Mouse (Mus musculus): ENCODE measurements around the gene Shcbp1l. TPM values are rescaled to one million over a fixed set of nuclear protein-coding genes. Genes with fewer than 3 reads are reported as not detected.
"Not testable (repeated sequence)": the region's sequence is repeated elsewhere in the genome, so short reads cannot be mapped to it uniquely, and the experiment has no call there.

Shcbp1l gene
- polyA plus RNA-seq, 1 experiment from 2014 or later: 0.24 TPM

DNA sequence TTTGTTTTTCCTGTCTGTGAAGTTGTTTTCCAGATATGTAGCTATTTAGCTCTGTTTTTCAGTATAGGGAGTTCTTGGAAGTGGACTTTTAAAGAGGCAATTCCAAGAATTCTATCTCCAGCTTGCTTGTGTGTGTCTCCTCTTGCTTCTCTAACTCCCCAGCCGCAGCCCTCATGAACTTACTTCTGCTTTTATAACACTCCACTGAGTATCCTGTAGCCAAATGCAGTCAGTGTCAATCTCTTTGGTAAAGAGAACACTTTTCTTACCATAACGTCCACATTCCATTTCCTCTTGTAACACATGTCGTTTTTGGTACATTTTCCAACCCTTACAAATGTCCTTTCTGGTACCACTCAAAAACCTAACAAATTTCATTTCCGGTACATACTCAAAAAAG lies 14.0 kb upstream of the Shcbp1l start:
- WGBS (ENCODE audit: insufficient replicate concordance): 45% methylated on average over 2 of the region's 4 CpGs
- H3K9me3 ChIP-seq (replicated peaks); H3K36me3 ChIP-seq; H3K9ac ChIP-seq; H3K4me2 ChIP-seq; ATAC-seq; H3K4me1 ChIP-seq; H3K4me3 ChIP-seq; H3K27me3 ChIP-seq (replicated peaks); H3K27ac ChIP-seq: not testable (repeated sequence)

DNA sequence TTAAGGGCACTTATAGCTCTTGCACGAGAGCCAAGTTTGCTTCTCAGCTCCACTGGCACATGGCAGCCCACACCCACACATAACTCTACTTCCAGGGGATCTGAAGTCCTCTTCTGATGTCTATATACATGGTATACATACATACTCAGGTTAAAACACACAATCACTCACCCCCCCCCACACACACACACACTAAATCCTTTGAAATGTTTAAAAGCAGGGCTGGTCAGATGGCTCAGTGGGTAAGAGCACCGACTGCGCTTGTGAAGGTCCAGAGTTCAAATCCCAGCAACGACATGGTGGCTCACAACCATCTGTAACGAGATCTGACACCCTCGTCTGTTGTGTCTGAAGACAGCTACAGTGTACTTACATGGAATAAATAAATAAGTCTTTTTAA lies 13.2 kb upstream of the Shcbp1l start:
- H3K27ac ChIP-seq: no peak overlapping the region
- no peak overlapping the region for H3K4me2 ChIP-seq
- no peaks in the 10 kb centered on the region for H3K9me3 ChIP-seq (replicated peaks)
- H3K4me3 ChIP-seq: no peak overlapping the region
- ATAC-seq: no peak
- H3K36me3 ChIP-seq: no peaks in the 10 kb centered on the region
- no peak overlapping the region for H3K9ac ChIP-seq
- peaks cover 6% of the 10 kb centered on the region for H3K4me1 ChIP-seq
- WGBS (ENCODE audit: insufficient replicate concordance): 83% methylated on average over 6 of the region's 6 CpGs
- no peaks in the 10 kb centered on the region for H3K27me3 ChIP-seq (replicated peaks)

DNA sequence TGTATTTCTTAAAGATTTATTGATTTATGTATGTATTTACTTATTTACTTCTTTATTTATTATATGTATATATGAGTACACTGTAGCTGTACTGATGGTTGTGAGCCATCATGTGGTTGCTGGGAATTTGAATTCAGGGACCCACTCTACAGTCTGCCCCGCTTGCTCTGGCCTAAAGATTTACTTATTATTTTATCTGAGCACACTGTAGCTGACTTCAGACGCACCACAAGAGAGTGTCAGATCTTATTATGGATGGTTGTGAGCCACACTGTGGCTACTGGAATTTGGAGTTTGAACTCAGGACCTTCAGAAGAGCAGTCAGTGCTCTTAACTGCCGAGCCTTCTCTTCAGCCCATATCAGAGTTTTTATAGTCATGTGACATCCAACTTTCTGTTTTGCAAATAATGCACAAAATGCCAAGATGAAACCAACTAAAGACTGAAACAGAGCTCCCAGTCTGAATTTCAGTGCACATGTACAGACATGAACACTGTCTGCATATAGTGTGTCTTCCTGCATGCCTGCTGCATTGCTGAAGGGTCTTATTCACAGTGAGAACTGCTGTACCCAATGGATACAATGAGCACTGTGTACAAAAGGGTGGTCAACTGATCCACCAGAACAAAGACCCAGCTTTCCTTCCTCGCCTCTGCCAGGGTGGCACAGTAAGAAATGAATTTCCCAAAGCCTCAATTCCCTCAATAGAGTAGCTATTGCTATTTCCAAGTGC lies 12.1 kb upstream of the Shcbp1l start:
- not testable (repeated sequence) for H3K4me3 ChIP-seq; H3K27ac ChIP-seq; H3K9me3 ChIP-seq (replicated peaks); H3K9ac ChIP-seq; ATAC-seq; H3K4me1 ChIP-seq; H3K27me3 ChIP-seq (replicated peaks); H3K4me2 ChIP-seq; H3K36me3 ChIP-seq
- 63% methylated on average over 3 of the region's 4 CpGs for WGBS (ENCODE audit: insufficient replicate concordance)

- ATAC-seq; H3K27me3 ChIP-seq (replicated peaks); H3K4me2 ChIP-seq; H3K4me3 ChIP-seq; H3K27ac ChIP-seq; H3K36me3 ChIP-seq; H3K4me1 ChIP-seq; H3K9ac ChIP-seq; H3K9me3 ChIP-seq (replicated peaks): not testable (repeated sequence)
- 68% methylated on average over 13 of the region's 13 CpGs for WGBS (ENCODE audit: insufficient replicate concordance)
Observed at GRCm38 (mm10) chr1:153413397-153414020, 11.5 kb upstream of the Shcbp1l start.

- H3K4me2 ChIP-seq, H3K27ac ChIP-seq: not testable (repeated sequence)
- 65% methylated on average over 24 of the region's 24 CpGs for WGBS (ENCODE audit: insufficient replicate concordance)
Observed at GRCm38 (mm10) chr1:153414114-153414723, 10.7 kb upstream of the Shcbp1l start.

DNA sequence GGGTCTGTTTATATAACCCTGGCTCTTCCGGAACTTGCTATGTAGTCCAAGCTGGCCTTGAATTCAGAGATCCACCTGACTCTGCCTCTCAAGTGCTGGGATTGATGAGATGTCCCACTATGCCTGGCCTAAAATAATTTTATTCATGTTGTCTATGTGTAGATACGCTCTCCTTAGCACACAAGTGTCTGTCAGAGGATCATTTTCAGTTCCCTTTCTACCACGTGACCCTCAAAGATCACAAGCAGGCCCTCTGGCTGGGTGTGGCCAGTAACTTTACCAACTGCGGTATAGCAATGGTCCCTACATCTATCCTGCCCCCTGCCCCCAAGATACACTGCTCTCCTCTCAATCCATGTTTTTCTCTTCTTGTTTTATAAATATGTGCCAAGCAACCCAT lies 10.0 kb upstream of the Shcbp1l start:
- 46% methylated on average over 4 of the region's 4 CpGs for WGBS (ENCODE audit: insufficient replicate concordance)
- no peak overlapping the region for H3K27ac ChIP-seq
- peaks cover 6% of the 10 kb centered on the region for H3K4me1 ChIP-seq
- H3K4me2 ChIP-seq: no peak overlapping the region
- no peaks in the 10 kb centered on the region for H3K27me3 ChIP-seq (replicated peaks)
- no peak overlapping the region for H3K4me3 ChIP-seq
- no peaks in the 10 kb centered on the region for H3K36me3 ChIP-seq
- ATAC-seq: peak; percentile 55; the same call in 1 of the 2 replicates
- H3K9me3 ChIP-seq (replicated peaks): no peaks in the 10 kb centered on the region
- H3K9ac ChIP-seq: no peak overlapping the region

More at GRCm38 (mm10) chr1:153414114-153414723, 10.7 kb upstream of the Shcbp1l start:
- H3K9ac ChIP-seq; H3K9me3 ChIP-seq (replicated peaks); H3K36me3 ChIP-seq; H3K27me3 ChIP-seq (replicated peaks); H3K4me1 ChIP-seq; H3K4me3 ChIP-seq; ATAC-seq: not testable (repeated sequence)

- not testable (repeated sequence) for H3K9ac ChIP-seq; H3K9me3 ChIP-seq (replicated peaks); H3K4me3 ChIP-seq; H3K4me2 ChIP-seq; H3K4me1 ChIP-seq; ATAC-seq; H3K36me3 ChIP-seq; H3K27me3 ChIP-seq (replicated peaks); H3K27ac ChIP-seq
- WGBS (ENCODE audit: insufficient replicate concordance): 34% methylated on average over 3 of the region's 5 CpGs
Observed at GRCm38 (mm10) chr1:153415742-153416141, 9.2 kb upstream of the Shcbp1l start.

DNA sequence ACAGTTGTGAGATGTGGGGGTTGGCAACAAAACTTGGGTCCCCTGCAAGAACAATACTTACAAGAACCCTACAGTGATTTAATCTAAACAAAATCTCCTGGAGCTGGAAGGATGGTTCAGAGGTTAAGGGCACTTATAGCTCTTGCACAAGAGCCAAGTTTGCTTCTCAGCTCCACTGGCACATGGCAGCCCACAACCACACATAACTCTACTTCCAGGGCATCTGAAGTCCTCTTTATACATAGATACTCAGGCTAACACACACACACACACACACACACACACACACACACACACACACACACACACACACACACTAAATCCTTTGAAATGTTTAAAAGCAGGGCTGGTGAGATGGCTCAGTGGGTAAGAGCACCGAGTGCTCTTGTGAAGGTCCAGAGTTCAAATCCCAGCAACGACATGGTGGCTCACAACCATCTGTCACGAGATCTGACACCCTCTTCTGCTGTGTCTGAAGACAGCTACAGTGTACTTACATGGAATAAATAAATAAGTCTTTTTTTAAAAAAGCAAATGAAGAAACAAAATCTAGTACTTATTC lies 8.6 kb upstream of the Shcbp1l start:
- not testable (repeated sequence) for H3K9me3 ChIP-seq (replicated peaks); H3K27ac ChIP-seq; H3K4me2 ChIP-seq; H3K27me3 ChIP-seq (replicated peaks); H3K9ac ChIP-seq; H3K4me3 ChIP-seq; ATAC-seq; H3K4me1 ChIP-seq; H3K36me3 ChIP-seq
- WGBS (ENCODE audit: insufficient replicate concordance): 64% methylated on average over 3 of the region's 3 CpGs

GRCm38 (mm10) chr1:153417805-153418204 lies 7.2 kb upstream of the Shcbp1l start:
- WGBS (ENCODE audit: insufficient replicate concordance): 74% methylated on average over 4 of the region's 4 CpGs
- H3K9me3 ChIP-seq (replicated peaks); H3K4me3 ChIP-seq; H3K27ac ChIP-seq; H3K36me3 ChIP-seq; H3K4me2 ChIP-seq; H3K27me3 ChIP-seq (replicated peaks); H3K9ac ChIP-seq; H3K4me1 ChIP-seq; ATAC-seq: not testable (repeated sequence)

DNA sequence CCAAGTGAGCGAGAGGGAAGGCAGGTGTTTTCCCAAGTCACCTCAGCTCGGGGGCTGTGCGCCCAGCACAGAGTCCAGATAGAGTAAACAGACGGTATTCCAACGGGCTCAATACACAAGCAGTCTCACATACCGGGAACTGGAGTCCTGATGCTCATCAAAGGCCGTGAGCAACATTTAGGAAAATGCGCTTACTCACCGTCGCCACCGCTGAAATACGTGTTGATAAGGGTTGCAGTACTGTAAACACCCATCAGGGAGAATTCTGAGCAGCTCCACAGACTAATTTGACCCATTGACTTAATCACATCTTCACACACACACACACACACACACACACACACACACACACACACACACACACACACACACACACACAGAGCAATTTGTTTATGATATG lies 691 bp upstream of the Shcbp1l start:
- Histone ChIP-seq H3K4me3 (peak overlapping the region; percentile 66), H3K27ac (peak overlapping the region; percentile 90), H3K9ac (peak overlapping the region; percentile 79), H3K4me1 (peaks cover 20% of the 10 kb centered on the region), H3K36me3 (no peaks in the 10 kb centered on the region), H3K4me2 (peak overlapping the region; percentile 99), H3K27me3 (replicated peaks) (peaks cover 16% of the 10 kb centered on the region), H3K9me3 (replicated peaks) (no peaks in the 10 kb centered on the region)
- 19% methylated on average over 12 of the region's 12 CpGs for WGBS (ENCODE audit: insufficient replicate concordance)
- peak; percentile 88 for ATAC-seq

DNA sequence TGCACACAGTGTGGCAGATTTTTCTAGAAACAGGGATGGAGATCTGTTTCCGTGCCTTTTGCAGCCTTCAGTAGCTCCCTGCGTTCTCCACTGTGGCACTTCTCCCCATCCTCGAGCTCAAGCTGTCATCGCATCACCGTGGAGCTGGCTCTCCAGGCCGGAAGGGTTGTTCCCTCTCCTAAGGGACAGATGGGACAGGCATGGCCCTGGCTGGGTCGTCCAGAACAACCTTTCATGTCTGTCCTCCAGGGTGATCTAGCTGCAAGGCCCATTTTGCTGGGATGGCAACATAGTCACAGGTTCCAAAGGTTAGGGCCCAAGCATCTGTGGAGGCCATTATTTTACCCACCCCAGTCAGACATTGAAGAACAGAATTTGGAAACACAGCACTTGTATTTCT lies 6.2 kb downstream of the Shcbp1l start:
- Histone ChIP-seq H3K9me3 (replicated peaks) (no peaks in the 10 kb centered on the region), H3K4me3 (no peak overlapping the region), H3K9ac (no peak overlapping the region), H3K27me3 (replicated peaks) (peaks cover 5% of the 10 kb centered on the region; the same call in 1 of the 2 replicates), H3K4me1 (no peaks in the 10 kb centered on the region), H3K4me2 (no peak overlapping the region), H3K36me3 (no peaks in the 10 kb centered on the region), H3K27ac (no peak overlapping the region)
- ATAC-seq: no peak
- 63% methylated on average over 7 of the region's 7 CpGs for WGBS (ENCODE audit: insufficient replicate concordance)

DNA sequence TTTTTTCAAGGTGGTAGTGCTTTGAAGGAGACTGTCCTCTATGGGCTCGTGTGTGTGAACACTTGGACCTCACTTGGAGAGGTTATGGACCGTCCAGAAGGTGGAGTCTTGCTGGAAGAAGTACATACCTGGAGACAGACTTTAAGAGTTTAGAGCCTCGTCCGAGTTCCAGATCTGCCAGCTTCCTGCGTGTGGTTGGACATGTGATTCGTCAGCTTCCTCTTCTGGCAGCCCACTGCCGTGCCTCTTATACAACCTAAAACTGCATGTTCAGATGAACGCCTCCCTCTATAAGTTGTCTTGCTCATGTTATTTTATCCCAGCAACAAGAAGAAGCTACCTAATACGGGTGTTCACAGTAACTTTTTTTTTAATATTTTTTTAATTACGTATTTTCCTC lies 6.7 kb downstream of the Shcbp1l start:
- Histone ChIP-seq H3K4me3 (no peak overlapping the region), H3K27me3 (replicated peaks) (peaks cover under 1% of the 10 kb centered on the region; the same call in 1 of the 2 replicates), H3K36me3 (no peaks in the 10 kb centered on the region), H3K4me1 (no peaks in the 10 kb centered on the region), H3K27ac (no peak overlapping the region), H3K9me3 (replicated peaks) (no peaks in the 10 kb centered on the region), H3K9ac (no peak overlapping the region), H3K4me2 (no peak overlapping the region)
- WGBS (ENCODE audit: insufficient replicate concordance): 45% methylated on average over 10 of the region's 10 CpGs
- no peak for ATAC-seq

All from liver, embryonic 12.5 days (tissue).